Mouse (Mus musculus): ENCODE data around the gene Il31.
A peak's percentile ranks its signal among the peaks of the same experiment; 100 is the strongest.
"Not testable (repeated sequence)": the region's sequence is repeated elsewhere in the genome, so short reads cannot be mapped to it uniquely, and the experiment has no call there.

The Il31 gene

DNA sequence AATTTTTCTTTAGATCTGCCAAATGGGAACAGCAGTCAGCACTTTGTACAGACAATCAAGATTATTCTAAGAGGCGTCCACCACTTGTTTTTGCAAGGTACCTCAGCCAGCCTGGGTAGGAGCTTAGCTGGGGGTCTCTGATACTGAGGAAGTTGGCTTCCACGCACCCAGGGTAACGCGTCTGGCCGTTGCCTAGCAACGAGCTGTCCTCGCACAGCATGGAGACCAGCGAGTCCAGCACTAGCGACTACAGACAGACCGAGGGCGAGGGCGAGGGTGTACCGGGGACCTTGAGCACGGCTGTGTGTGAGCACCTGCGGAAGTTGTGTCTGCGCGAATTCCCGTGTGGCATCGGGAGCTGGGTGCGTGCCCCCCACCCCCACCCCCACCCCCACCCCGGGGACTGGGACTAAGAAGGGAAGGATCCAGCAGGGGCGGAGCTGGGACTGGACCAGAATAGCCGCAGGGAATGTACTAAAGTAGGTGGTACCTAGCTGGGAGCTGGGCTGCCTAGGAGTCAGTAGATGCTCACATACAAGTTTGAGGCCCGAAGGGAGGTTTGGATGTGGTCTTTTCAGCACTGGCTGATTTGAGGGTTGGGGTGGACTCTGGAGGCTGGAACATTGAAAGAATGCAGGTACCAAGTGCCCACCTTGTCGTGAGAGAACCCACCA lies at the start of gene Il31, which contains the start of gene Lrrc43:
Gene Il31, minus strand, starts transcription at position 378 of the 674 bp plus-strand sequence.
Gene Lrrc43, plus strand, starts transcription at position 194 of the 674 bp plus-strand sequence.
- no peak for DNase-seq (ENCODE audit: low read depth)

DNA sequence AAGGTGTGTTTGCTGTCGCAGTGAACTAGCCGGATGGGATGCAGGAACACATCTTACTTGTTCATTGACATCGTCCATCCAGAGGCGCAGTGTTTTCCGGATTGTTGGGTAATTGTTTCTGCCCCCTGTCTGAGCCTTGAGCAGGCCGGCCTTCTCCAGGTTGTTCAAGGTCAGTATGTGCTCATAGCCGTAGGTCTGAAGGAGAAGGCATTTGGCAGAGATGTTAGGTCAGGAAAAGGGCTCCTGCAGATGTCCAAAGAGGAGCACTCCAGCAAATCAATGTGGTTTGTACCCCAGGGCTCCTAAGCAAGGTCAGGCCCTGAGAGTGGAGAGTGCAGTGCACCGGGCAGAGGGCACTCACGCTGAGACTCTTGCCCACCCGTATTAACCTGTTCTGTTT lies 44.5 kb upstream of the Il31 start:
- DNase-seq (ENCODE audit: low read depth), result no peak

DNA sequence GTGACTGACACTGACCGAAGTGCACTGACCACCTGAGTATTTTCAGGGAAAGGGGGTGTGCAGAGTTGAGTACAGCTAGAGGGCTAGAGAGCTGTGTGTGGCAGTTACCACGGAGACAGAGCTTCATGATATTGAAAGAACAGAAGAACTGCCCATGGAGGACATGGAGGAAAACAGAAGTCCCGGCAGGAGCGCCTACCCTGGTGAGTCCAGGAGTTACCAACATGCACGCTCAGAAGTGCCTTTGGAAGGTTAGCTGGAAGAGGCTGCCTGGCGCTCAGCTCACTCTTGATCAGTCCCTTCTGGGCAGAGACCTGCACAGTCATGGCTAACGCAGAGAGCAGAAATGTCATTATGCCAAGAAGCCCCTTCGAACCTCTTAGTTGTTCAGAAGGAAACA lies 40.8 kb upstream of the Il31 start:
- no peak for DNase-seq (ENCODE audit: low read depth)

DNA sequence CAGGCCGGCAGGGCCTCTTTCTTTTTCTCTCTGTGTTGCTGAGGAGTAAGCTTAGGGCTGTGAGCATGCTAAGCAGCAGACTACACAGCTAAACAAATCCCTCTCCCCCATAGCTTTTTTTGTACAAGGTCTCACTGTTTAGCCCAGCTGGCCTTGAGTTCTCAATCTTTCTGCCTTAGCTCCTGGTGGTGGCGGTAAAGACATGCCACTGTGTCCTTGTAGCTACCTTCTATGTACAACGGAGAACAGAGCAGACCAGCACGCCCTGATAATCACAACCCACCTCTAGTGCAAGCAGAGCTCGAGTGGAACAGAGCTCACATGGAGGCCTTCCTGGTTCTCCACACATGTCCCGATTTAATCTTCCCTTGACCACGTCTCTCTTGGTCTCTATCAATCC lies 39.4 kb upstream of the Il31 start:
- DNase-seq (ENCODE audit: low read depth), result no peak

DNA sequence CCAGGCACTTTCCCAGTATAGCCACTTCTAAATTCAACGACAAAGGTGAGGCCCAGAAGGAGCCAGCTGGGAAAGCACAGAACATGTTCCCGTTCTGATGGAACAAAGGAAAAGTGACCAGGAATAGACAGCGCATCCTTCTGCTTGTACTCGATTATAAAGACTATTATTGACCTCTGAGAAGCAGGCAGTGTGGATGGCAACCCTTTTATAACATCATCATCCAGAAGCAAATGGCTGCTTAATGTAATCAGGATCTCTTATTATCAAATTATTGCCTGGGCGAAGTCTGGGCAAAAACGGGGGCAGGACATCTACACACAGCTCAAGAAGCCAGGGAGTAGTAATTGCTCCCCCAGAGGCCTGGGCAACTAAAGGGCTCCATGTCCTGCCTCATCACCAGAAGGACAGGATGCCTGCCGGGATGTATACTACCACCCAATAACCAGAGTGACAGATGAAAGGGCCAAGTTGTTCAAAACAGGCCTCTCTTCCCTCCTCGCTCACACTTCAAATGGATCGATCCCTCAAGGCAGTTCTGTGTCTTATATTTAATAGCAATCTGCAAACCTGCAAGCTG lies 36.7 kb upstream of the Il31 start:
- DNase-seq (ENCODE audit: low read depth), result no peak

DNA sequence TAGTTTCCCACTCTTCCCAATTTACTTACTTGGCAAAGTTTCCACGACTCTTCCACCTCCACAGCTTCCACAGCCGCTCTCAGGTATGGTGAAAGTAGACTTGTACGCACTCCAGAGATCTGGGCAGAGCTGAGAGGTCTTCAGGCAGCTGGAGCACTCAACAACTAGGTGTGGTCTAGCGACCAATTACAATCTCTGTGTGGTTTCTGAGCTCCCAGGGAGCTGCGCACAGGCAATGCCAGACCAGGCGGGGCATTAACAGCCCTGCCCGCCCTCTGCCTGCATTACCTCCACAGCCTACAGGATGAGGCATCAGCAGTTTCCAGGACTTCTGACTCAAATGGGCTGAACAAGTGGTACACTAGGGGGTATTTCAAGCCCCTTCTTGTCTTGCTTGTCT lies 36.0 kb upstream of the Il31 start, which contains the start of gene Gm49027:
Gene Gm49027, minus strand, starts transcription at position 208 of the 400 bp plus-strand sequence.
- no peak for DNase-seq (ENCODE audit: low read depth)

DNA sequence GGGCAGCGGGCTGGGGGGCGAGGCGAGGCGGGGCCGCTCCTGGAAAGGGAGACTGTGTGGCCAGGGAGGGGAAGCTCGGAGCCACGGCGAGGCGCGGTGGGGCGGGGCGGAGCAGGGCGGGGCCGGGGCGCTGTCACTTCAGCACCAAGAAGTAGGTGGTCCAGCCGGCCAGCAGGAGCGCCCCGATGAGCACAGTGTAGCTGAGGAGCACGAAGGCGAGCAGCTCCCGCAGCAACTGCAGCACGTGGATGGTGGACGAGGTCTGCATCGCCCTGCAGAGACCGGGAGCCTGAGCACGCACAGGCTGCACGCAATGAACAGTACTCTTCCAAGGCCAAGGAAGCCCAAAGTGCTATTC lies 35.1 kb upstream of the Il31 start:
- no peak for DNase-seq (ENCODE audit: low read depth)

DNA sequence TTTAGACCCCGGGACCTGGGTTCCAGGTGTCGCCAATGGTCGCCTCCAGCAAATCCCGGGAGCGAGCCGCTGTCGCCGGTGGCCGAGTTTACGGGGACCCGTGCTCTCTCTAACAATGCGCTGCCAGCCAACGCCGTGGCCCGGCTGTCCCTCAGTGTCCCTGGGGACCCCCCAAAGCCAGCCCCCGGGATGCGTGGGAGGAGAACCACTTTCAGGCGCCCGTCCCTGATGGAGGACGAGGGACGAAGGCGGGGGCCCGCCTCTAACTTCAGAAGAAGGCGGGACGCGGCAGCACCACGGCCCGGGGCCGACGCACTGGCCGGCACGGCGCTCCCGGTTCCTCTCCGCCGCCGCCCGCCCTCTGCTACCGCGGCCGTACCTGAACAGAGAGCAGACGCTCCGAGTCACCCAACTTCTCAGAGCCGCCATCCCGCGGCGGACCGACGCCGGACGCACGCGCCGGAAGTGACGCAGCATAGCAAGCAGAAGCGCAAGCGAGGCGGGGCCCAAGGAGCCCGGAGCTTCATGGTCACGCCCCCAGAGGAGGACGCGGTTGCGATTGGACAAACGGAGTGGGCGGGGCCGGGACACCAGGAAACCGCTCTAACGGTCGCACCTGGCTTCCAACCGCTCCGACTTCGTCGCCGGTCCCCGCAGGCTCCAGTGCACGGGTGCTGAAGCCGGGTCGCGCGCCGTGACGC lies 34.6 kb upstream of the Il31 start, which contains the start of gene Diablo:
Gene Diablo, minus strand, starts transcription at position 485 of the 701 bp plus-strand sequence.
- peak; percentile 99 for DNase-seq (ENCODE audit: low read depth)

DNA sequence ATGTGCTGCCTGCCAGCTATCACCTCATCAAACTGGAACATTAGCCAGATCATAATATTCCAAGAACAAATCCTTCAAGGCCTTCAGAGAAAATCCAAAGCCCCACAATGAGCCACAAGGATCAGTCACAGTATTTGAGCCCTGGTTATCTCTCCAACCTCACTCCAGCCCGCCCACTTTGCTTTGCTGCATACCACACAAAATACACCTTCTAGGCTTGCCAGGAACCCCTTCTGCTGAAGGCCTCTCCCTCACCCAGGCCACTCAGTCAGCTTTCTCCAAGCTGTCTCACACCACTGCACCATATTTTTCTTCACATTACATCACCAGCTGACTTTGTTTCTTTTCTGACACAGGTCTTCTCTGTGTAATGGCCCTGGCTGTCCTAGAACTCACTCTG lies 32.9 kb upstream of the Il31 start:
- DNase-seq (ENCODE audit: low read depth), result no peak

DNA sequence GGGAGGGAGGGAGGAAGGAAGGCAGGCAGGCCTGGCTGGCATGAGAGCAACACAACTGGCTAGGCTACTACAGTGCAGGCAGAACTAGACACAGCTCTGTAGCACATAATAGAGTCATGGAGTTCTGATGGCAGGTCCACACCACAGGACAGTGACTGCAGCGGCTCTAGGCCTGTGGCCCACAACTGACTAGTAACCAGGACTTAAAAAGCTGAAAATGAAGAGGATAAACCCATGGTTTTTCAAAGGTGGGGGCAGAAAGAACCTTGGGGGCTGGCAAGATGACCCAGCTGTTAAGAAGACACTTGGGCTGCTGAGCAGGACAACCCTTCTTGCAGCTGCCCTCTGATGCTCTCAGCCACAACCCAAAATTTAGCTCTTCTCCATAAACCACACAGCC lies 32.3 kb upstream of the Il31 start:
- DNase-seq (ENCODE audit: low read depth), result no peak

DNA sequence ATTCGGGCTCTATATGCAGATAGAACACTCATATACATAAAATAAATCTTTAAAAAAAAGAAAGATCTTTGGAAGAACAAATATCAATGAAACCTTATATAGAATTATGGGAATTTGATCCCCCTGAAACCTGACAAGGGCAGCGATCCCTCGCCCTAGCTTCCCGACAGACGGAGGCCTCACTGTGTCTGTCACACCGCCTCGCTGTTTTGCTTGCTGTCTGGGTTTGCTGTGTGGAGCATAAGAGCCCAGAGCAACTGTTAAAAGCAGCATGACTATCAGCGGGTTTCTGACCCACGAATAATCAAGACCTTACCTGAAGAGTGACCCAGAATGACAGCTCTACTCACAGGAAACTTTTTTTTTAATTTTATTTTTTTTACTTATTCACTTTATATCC lies 31.4 kb upstream of the Il31 start:
- no peak for DNase-seq (ENCODE audit: low read depth)

DNA sequence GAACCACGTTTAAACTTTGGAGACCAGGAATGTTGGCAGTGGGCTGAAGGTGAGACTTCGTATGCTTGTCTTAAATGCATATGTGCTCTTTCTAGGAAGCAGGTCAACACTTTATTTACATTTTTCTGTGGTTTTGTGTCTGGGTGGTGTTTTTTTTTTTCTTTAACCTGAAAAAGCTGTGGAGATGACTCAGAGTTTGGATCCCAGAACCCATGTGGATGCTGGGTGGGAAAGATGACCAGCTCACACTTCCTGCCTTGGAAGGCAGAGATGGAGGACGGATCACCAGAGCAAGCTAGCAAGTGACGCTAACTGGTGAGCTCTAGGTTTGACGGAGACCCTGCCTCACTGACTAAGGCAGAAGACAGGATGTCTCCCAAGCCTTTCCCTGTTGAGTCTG lies 25.6 kb upstream of the Il31 start:
- peak; percentile 72 for DNase-seq (ENCODE audit: low read depth)

DNA sequence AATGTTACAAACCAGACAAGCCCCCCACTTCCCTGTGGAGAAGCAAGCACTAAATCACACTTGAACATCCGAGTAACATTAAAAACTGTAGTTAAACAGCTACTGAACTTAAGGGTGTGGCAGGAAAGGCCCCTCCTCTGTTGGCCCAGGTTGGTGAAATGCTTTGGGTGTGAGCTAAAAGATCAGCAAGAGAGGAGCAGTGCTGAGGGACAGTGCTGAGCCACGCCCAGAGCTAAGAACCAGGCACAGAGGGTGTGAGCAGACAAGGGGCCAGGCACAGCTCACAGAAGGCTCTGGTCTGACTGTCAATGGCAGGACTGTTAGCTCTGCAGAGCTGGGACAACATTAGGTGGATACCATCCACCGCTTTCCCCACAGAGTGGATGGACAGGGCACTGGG lies 22.8 kb upstream of the Il31 start:
- no peak for DNase-seq (ENCODE audit: low read depth)

DNA sequence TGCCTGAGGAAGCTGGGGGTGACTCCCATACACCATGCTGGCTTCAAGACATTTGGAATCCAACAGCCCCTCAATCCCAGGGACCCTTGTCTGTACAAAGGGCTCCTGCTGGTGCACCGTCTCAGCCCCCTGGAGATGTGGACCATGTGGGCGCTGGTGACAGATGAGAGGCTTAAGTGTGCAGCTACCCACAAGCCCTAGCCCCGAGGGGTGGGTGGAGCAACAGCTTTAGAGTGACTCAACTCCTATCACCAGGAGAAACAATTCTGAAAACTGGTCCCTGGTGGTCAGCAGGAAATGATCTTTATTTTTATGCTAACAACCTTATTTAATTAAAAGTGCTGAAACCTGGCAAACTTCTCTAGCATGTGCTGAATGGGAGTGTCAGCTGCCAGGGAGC lies 22.1 kb upstream of the Il31 start:
- DNase-seq (ENCODE audit: low read depth), result not testable (repeated sequence)

DNA sequence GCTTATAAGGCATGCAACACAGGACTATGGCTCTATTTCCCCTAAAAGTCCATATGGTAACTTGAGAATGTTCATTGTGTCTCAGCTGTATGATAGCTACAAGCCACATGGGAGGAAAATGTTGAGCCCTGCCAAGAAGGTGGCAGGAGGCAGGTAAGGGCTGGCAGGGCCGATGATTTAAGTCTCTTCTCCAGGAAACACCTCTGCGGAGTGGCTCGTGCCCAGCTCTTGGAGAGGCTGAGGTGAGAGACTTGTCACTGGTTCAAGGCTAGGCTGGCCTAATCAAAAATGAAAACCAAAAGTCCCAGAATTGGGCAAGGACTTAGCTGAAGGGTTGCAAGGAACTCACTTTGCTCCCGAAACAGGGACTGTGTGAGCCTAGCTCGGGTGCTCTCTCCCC lies 20.9 kb upstream of the Il31 start, which contains the start of gene B3gnt4:
Gene B3gnt4, plus strand, starts transcription at position 301 of the 400 bp plus-strand sequence.
- DNase-seq (ENCODE audit: low read depth), result no peak

DNA sequence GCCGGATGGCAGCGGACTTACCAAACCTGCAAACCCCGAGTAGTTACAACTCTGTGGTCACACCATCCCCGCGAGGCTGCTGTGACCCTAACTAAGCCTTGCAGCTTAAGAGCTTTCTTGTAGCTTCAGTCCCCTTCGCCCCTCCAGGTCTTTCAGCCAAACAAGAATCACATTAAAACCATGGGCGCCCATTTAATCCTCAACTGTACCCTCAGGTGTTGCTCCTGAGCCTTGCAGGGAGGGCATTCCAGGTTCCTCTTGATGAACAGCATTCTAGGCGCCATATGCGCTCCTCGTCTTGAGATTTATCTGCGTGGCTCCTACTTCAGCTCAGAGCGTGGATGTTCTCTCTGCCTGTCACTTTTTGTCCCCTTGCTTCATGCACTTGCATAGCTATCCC lies 19.6 kb upstream of the Il31 start:
- DNase-seq (ENCODE audit: low read depth), result no peak

DNA sequence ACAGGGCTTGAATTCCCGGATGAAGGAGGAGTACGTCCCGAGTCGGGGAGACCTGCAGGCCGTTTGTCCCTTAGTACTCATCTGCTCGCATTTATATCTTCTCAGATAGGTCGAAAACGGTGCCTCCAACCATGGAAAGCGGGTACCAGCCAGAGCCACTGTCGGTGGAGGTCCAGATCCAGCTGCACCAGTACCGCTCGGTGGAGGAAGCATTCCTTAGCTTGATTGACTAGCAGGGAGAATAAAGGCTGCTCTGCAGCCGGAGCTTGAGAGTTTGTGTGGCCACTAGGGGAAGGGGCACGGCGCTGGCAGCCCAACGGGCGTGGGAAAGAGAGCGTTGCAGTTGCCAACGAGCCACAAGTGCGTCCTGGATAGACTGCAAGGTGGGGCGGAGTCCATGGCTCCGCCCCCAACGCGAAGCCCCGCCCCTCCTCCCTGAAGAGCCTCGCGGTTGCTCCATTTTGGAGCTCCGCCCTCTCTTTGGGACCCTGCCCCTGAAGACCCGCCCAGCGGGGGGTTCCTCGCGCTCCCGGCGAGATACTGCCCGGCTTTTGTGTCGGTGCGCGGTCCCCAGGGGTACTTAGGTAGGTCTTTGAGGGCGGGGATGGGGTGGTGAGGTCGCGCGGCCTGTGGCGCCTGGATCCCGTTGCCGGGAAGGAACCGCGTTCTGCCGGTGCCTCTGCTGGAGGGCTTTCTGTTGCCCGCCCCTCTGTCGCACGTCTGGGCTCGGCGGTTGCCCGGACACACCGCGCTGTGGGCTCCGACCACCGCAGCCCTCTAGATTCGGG lies 18.8 kb upstream of the Il31 start:
- peak; percentile 85 for DNase-seq (ENCODE audit: low read depth)

DNA sequence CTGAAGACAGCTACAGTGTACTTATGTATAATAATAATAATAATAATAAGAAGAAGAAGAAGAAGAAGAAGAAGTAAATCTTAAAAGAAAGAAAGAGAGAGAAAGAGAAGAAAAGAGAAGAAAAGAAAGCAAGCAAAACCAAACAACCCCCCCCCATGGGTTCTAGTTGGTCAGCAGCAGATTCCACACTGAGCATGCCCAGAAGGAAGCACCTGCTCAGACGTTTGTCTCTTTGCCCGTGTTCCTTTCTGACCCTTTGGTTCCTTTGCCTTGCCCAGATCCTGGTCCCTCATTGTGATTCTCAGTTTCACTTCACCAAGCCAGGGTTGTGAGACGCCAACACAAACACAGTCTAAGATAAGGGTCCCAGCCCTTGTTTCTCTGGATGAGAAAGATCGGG lies 12.7 kb upstream of the Il31 start:
- no peak for DNase-seq (ENCODE audit: low read depth)

DNA sequence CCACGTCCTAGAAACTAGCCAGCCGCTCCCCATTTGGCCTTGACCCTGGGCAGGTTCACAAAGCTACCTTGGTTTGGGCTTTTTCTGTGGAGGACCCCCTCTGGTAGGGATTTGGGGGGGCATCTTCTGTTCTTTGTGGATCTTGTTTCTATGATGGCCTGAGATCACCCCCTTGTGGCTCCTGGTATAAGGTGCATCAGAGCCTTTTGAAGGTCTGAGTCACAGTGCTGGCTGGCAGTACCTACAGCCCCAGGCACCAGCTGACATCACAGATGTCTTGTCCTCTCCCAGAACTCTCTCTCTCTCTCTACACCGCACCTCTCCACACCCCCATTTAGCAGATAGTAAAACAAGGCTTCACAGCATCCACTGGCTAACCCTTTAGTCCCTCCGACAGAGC lies 10.4 kb upstream of the Il31 start:
- peak; percentile 71 for DNase-seq (ENCODE audit: low read depth)

DNA sequence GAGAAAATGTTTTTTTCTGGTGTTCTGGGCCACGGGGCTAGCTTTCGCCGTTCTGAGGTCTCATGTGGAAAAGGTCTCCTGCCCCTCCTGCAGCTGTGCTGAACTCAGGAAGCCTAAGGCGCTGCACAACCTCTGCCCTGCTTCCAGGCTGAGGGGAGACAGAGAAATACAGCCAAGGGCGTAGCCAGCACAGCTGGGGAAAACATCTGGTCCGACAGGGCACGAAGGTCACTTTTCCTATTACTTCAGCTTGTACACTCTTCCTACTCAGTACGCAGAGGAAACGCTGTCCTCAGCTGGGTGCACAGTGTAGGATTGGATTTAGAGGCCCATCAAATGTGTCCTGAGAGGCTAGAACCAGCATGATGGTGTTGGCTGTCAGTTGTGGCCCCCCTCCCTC lies 646 bp upstream of the Il31 start:
- no peak for DNase-seq (ENCODE audit: low read depth)

DNA sequence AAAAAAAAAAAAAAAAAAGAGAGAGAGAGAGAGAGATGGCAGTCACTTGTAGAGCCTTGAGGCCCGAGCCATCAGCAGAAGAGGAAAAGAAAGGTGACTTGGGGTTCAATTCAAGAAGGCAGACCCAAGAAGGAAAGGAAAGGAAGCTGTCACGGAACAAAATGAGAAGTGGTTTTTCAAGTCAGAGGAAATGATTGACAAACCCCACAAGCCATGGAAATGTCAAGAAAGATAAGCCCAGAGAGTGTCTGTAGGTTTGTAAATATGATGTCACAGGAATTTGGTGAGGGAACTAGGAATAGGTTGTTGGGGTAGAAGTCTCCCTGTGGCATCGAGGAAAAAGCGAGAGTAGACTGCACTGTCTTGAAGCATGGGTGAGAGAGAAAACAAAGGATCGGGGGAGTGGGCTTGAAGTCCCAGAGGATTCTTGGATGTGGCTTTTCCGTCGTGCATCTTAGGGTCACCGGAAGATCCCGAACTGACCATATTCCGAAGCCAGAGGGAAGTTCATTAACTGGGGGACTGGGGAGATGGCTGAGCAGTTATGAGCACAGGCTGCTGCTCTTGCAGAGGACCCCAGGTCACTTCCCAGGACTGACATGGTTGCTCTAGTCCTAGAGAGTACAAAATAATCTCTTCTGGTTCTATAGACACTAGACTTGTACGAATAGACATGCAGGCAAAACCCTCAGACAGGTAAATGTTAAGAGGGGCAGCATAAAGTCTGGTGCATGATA lies 1.5 kb downstream of the Il31 start:
- no peak for DNase-seq (ENCODE audit: low read depth)

DNA sequence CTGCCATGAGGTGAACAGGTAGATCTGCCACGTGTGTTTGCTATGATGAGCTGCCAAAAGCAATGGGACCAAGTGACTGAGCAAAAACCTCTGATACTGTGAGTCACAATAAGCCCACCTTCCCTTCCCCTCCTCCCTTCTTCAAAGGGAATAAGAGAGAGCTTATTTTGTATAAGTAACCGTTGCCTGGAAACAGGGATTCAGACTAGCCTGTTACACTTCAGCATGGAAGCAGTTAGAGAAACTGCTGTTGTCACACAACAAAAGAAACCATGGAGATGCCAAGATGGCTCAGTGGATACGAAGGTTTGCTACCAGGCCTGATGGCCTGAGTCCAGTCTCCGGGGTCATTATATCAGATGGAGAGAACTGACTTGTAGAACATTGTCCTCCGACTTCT lies 15.5 kb downstream of the Il31 start:
- DNase-seq (ENCODE audit: low read depth), result no peak

All from NIH3T3 (cell line).